ENCODE assay signal across 8 mouse cellular contexts in genomic region chr11:95520456-95521072, GRCm38 (mm10). TPM values are rescaled to one million over a fixed set of nuclear protein-coding genes. Genes with fewer than 3 reads are reported as not detected.
A peak's percentile ranks its signal among the peaks of the same experiment; 100 is the strongest.
DNase-seq lines count a peak whose midpoint lies in the region; ATAC-seq lines count a peak whose summit lies in the region.

No protein-coding gene starts in this region.

- peak overlapping the region; percentile 57; the same call in 1 of the 2 replicates for H3K27ac ChIP-seq in hindbrain, embryonic 15.5 days (replicated peaks)

- H3K4me1 ChIP-seq in hindbrain, embryonic 15.5 days (replicated peaks) = peaks cover 28% of the 10 kb centered on the region

- no peak overlapping the region for H3K9ac ChIP-seq in hindbrain, embryonic 15.5 days

- H3K36me3 ChIP-seq in hindbrain, embryonic 15.5 days = no peaks in the 10 kb centered on the region

- peak overlapping the region; percentile 29 for H3K4me3 ChIP-seq in hindbrain, embryonic 15.5 days

- H3K4me2 ChIP-seq in hindbrain, embryonic 15.5 days = peak overlapping the region; percentile 53

- ATAC-seq in hindbrain, embryonic 15.5 days (ENCODE audit: low FRiP score, low read depth) = peak; percentile 76

- H3K9me3 ChIP-seq in hindbrain, embryonic 15.5 days = no peaks in the 10 kb centered on the region

- 0 out of 2 replicates have a peak, but pooled peaks cover 6% of the 10 kb centered on the region for H3K27me3 ChIP-seq in hindbrain, embryonic 15.5 days

- WGBS in hindbrain, embryonic 15.5 days = 3% methylated on average over 27 of the region's 27 CpGs

- DNase-seq in R1 (ENCODE audit: low read depth, low spot score) = peak; percentile 92
- peak; percentile 97 to 98 for DNase-seq in cerebellum, postnatal 14 days
- peak; percentile 83 to 89 for DNase-seq in frontal cortex, postnatal 36 days (ENCODE audit: low spot score in 2 of 2)
- peak; percentile 81 for DNase-seq in left cerebral cortex, adult 11 months (ENCODE audit: low spot score)
- peak; percentile 91 for DNase-seq in lung, postnatal 36 days
- DNase-seq in retina, embryonic 14.5 days (ENCODE audit: low spot score) = peak; percentile 96
- peak; percentile 85 to 88 for DNase-seq in thymus, postnatal 36 days

RNA-seq across cellular contexts. Expression of gene Nxph3, which starts 6.2 kb away (rescaled TPM):
- polyA plus RNA-seq in hindbrain, embryonic 15.5 days (2015; fragmentation: Nextera tagmentation; extraction: Ambion mirVana) = 3.3 and 3.9 TPM in 2 replicates

Comparison
In these comparisons a context has a peak if more than half of its experiments do, and no peak if none do; other contexts are left out.
1. Peak in every context shown above with its lines: DNase-seq, ATAC-seq, H3K4me3 ChIP-seq and H3K27ac ChIP-seq.